Mouse (Mus musculus) lung, postnatal 4 days (tissue): ENCODE data around the gene Kif28.
A peak's percentile ranks its signal among the peaks of the same experiment; 100 is the strongest.
"Not testable (repeated sequence)": the region's sequence is repeated elsewhere in the genome, so short reads cannot be mapped to it uniquely, and the experiment has no call there.

Source experiments
- DNase-seq, 2 experiments: peaks; one replicate each; pipeline ENCODE4 v3.0.0; 2021

Kif28 gene

DNA sequence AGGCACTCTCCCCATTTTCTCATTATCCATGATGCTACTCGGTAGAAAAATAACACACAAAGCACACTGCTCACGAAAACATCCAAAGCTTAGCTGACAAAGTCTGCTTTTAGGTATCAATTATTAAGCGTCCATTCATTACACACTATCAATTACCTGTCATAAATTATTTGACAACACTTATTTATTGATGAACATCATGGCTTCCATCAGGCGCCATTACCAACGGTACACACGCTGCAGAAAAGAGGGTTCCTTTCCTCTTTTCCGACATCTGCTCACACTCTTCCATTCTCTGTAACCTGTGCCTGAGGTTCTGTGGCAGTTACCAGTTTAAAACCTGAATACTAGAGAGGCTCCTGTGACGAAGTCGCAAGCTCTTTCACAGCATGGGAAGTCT lies at the start of gene Kif28:
Gene Kif28 (minus strand): TSS at position 101 of the 400 bp plus-strand sequence.
- no peak for DNase-seq

DNA sequence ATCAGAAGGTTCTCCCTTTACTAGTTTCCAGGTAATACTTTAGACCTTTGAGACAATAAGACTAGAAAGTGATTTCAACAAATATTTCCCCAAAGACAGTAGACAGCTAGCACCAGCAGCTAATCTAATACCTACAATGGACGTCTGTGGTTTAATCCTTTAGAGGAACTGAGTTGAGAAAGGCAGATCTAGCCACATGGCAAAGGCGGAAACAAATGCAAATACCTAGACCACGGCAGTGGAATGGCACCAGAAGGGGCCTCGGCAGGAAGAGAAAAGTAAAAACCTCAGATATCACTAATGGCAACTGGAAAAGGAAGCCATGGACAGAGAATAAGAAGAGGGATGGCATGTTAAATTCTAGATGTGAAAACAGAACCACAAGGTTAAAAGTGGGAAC lies 42.2 kb upstream of the Kif28 start:
- no peak for DNase-seq

DNA sequence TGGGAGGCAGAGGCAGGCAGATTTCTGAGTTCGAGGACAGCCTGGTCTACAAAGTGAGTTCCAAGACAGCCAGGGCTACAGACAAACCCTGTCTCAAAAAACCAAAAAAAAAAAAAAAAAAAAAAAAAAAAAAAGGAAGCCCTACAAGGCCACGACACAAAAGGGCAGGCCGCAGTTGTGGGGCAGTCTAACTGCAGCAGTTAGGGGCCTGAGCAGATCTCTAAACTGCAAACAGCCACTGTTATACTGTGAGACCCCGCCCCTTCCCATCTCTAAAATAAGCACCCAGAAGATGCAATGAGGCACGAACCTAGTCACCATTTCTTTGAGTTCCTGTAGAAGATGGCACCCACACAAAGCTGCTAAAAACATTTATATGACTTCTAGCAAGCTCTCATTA lies 40.4 kb upstream of the Kif28 start:
- no peak for DNase-seq

DNA sequence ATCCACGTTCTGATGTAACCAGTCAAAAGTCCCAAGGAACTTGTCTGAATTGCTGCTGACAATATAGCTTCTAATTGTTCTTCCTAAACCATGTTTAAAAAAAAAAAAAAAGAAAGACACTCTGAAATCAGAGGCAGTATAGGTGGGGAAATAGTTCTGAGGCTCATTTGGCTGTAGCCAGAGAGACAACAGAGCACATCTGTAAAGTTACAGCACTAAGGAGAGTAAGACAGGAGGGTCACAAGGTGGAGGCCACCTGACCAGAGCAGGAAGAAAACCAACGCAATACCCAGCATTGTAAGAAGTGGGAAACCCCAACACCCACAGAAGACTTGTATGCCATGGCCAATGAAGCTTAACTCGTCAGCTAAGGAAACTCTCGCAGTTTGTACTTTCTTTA lies 39.0 kb upstream of the Kif28 start:
- DNase-seq: no peak

DNA sequence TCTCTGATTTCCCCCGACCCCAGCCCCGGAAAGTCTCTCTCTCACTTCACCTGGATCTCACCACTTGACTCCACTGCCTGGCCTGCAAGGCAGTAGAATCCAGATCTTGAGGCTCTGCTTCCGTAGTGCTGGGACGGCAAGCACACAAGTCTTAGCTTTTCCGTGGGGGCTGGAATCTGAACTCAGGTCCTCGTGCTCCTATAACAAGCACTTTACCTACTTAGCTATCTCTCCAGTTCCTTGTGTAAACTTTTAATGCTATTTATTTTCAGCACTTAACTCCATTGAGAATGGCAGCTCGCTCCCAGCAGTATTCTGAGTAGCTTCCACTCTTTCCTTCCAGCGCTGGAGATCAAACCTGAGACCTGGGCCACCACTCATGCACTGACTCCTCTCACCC lies 31.8 kb upstream of the Kif28 start:
- DNase-seq: peak in 1 of 2 experiments; percentile 25

DNA sequence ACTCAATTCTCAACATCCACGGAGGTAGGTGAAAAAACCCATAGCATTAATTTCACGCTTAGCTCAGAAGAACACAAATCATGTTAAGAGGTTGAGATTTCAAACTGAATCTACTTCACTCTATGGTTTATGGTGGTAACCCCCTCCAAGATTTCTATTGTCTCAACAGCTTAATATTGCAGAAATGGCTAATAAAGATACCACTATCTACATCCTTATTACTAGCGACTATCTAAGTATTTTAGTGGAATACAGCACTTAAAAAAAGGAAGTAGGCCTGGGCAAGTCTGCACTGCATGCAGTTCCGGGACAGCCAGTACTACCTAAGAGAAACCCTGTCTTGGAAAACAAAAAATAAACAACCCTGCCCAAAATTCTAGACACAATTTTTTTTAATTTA lies 15.5 kb upstream of the Kif28 start:
- no peak for DNase-seq

DNA sequence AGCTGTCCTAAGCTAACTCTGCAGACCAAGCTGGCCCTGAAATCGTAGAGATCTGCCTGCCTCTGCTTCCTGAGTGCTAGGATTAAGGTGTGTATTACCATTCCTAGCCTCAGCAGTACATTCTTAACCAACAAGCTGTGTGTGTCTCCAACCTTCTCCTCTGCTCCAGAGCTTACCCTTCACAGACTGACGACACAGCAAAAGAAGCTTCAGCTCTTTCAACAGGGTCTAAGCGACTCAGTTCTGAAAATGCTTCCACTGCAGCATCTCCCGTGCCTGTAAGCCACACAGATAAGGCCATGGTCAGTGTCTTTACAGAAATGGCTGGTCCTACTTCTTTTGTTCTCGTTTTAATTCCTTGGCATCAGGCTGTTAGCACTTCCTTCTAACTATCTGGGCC lies 15.0 kb upstream of the Kif28 start:
- no peak for DNase-seq

DNA sequence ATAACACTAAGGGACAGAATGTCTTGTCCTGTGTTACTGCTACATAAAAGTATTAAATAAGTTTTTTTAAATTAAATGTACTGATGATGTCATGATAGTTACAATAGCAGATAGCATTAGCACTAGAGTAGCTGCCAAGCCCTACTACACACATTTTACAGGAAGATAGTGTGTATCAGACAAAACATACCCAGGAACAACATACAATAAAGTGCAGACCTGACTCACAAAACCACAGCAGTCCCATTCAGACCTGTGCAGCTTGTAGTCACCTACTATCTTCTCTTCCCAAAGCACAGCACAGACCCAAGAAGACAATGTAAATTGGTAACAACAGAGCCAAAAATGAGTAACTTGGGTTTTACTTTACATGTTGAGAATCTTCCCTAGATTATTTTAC lies 11.4 kb upstream of the Kif28 start:
- DNase-seq: no peak

DNA sequence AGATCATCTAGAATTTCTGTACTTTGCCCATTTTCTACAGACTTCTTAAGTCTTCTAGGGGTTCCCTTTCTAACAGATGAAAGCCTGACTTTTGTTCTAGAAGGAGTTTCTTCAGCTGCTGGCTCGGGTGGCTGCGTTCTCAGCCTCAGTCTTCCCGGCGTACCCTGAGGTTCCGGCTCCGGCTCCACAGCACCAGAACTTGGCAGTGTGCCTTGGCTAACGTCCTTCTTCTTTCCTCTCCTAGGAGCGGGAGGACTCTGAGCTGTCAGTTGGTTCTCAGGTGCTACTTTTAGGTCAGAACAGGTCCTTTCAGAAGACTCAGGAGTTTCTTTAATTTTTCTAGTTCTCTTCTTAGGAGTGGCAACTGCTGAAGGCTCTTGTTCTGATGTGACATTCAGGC lies 7.9 kb upstream of the Kif28 start:
- DNase-seq: no peak

DNA sequence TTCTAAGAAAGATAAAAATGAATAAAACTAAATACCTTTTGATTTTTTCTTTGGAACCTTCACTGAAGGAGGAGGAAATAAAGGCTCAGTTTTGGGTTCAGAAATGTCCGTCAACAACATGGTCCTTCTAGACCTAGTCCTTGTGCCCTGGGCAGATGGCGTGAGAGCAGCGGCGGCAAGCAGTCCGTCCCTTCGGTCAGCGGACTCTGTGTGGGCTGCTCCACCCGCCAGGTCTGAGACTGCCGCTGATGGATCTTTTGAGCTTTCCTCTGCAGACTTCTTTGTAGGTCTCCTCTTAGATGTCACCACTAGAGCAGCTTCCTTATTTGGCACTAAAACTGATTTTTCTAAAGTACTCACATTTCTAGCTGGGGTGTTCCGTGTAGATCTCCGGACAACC lies 7.2 kb upstream of the Kif28 start:
- no peak for DNase-seq

DNA sequence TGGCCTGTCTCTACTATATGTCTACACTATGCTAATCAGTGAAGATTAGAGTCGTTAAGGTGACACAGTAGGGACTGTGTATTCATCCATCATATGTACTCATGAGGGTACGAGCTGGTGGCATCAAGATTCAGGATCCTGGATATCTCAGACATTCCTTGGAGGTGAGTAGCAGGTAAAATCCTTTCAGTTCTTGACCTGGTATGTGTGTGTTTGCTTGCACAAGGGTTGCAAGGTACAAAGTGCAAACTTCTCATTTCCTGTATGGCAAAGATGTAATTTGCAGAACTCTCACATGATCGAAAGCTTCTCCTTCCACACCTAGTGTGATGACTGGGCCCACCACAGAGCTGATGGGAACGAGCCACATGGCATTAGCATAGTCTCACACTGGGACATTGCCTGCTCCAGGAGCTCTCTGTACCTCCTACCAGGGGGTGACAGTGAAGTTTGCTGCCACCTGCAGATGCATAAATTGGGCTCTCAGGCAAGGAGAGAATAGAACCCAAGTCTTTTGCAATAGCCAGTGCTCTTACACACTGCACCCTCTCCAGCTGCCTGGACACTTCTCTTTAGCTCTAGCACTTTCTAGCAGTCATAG lies 1.4 kb downstream of the Kif28 start:
- DNase-seq: no peak

DNA sequence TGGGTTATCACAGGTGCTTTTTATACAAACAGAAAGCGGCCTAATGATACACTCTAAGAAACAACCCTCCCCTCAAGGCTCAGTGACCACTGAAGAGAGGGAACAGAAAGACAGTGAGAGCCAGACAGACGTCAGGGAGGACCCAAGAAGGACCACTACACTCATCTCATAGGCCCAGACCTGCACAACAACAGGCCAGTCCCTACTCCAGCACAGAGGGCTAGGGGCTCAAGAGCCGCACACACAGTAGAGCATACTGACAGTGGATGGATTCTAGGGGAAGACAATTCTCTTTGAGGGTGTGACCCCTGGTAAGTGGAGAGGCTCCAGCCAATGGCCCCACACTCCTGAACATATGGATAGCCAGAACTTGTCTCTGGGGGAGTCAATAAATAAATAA lies 8.6 kb downstream of the Kif28 start:
- no peak for DNase-seq

DNA sequence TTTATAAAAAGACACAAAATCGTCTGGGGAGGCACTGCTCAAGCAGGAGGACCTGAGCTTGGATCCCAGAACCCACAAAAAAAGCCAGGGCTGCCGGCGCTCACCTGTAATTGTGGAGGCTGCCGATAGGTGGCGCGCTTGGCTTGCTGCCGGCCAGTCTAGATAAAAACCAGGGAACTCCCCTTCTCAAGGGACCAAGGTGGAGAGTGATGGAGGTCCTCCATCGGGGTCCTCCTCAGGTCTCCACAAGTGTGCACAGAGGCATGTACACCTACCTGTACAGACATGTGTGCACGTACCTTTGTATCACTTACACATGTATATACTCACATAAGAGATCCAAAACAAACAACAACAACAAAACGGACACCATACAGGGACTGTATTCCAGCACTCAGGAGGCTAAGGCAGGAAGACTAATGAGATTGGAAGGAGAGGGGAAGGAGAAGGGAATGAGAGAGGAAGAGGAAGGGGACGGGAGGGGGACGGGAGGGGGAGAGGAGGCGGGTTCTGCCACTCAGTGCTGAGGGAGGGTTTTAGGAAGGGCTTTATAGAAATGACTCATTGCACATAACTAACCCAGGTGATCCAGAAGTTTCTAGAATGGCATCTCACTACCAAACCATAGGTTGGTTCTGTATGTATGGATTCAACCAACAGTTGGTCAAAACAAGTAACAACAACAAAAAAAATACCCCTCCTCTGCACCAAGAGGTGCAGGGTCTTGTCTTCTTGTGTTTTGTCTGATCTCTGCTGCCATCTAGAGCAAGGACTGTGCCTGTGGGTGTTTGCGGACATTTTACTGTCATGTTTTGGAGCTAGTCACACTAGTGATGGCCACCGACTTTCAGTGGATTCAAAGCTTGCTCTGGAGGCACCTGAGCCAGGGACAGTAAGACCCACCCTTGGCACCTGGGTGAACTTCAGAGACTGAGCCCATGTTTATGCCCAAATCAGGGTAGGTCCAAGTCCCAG lies 10.3 kb downstream of the Kif28 start:
- DNase-seq: peak; percentile 62 to 77

DNA sequence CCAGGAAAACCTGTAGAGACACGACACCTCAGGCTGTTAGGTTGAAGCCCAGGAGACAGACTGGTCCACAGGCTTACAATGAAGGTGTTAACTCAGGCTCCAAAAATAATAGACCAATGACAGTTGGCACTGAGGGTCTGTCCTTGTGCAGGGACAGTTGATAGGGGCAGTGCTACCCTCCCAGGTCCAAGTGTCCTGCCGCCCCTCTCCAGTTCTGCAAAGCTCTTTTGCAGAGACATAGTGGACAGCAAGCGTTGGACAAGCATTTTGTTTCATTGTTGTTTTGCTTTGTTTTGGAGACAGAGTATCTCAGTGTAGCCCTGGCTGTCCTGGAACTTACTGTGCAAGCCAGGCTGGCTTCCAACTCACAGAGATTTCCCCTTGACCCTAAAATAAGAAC lies 13.7 kb downstream of the Kif28 start:
- DNase-seq: peak in 1 of 2 experiments; percentile 3

DNA sequence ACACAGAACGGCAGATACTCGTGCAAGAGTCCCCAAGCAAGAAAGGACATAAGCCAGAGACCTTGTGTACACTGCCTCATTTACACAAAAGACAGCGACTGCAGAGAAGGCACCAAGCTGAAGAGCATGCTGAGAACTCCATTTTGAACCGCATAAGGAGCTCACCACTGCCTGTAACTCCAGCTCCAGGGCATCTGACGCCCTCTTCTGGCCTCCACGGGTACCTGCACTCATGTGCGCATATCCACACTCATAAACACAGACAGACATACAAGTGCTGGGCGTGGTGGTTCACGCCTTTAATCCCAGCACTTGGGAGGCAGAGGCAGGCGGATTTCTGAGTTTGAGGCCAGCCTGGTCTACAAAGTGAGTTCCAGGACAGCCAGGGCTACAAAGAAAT lies 16.4 kb downstream of the Kif28 start:
- no peak for DNase-seq

DNA sequence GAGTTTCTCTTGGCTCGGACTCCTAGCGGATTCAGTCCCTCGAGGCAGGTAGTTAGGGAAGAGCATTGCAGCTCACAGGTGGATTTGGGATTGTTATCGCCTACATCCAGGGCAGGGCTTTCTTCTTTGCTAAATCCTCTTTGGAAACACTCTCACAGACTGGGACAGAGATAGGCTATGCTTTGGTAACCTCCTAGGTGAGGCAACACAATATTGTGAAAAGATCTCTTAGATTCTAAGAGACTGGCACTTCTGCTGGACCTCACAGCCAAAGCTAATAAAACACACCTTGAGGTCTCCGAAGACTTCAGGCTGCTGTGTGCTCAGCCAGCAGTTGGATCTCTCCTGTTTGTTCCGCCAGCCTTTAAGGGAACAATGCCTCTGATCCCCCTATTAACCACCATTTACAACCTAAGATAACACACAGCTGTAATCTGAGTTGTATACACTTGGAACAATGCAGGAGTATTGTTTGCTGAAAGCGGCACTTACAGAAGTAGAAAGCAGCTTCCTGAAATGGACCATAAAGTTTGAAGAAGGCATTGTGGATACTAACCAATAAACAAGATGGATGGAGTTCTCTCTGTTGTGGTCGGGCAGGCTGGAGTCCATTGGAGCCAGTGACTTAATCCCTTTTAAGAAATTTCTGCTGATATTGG lies 22.1 kb downstream of the Kif28 start:
- DNase-seq: no peak

DNA sequence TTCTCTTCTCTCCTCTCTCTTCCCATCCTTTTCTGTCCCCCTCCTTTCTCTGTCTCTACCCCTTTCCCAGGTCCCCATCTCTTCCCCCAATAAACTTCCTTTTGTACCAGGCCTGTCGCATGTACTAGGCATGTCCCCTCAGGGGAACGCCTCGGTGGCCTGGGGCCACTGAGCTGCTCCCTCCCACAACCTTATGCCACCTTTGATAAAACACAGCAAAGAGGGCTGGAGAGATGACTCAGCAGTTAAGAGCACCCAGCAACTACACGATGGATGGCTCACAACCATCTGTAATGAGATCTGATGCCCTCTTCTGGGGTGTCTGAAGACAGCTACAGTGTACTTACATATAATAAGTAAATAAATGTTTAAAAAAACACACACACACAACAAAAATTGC lies 29.3 kb downstream of the Kif28 start:
- DNase-seq: no peak

DNA sequence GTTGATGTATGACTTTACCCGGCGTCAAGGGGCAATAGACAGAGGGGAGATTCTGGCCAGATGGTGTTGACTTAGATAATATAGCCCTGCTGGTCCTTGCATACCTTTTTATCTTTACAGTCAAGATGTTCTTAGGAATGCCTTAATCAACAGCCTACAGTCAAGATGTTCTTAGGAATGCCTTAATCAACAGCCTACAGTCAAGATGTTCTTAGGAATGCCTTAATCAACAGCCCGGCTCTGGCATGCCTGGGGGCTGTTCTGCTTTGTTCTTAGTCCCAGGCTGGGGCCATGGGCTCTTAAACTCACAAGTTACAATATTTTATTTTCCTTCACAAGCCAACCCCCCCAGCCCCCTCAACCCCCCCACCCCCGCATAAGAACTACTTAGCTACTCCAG lies 29.8 kb downstream of the Kif28 start:
- not testable (repeated sequence) for DNase-seq

DNA sequence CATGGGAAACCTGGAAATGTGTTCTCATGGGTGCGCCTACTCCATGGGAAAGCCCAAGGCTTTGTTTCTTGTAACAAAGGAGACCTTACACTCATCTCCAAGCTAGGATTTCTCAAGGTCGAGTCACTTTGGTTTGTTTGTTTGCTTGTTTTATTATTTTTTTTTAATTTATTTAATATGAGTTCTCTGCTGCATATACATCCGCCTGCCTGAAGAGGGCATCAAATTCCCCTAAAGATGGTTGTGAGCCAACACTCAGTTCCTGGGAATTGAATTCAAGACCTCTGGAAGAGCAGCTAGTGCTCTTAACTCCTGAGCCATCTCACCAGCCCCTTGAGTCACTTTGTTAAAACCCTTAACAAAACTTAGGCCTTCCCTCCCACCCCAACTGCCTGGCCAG lies 31.7 kb downstream of the Kif28 start:
- no peak for DNase-seq

DNA sequence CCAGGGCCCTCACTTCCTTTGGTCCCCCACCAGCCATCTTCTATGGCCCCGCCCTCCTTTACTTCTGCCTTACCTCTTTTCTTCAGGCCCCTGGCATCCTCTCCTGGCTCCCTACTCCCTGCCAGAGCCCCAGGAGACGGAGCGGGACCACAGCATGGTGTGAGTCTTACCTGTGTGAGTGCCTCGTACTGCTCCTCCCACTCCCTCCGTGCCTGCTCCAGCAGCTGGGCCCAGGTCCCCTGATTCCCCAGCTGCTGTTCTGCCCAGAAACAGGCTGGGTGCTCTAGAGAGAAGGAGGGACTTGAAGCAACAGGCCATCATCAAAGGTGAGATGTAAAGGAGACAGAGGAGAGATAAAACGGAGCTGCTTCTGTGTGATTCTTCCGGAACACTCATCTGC lies 32.4 kb downstream of the Kif28 start:
- DNase-seq: no peak

DNA sequence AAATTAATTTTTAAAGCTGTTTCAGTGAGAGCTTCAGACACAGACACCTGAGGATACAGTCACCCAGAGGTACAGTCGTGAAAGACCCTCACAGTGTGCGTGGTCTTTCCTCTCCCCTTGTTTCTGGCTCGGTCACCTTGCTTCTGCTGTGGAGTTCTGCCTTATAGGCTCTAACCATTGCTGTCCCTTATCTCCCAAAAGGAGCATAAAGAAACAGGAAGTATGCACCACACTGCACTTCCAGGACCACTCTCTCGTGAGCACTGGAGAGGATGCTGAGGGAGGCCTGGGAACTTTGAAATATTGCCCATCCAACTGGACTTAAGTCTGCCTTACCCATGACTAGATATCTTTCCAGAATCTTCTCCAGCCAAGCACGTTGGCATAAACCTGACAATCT lies 34.3 kb downstream of the Kif28 start:
- no peak for DNase-seq

DNA sequence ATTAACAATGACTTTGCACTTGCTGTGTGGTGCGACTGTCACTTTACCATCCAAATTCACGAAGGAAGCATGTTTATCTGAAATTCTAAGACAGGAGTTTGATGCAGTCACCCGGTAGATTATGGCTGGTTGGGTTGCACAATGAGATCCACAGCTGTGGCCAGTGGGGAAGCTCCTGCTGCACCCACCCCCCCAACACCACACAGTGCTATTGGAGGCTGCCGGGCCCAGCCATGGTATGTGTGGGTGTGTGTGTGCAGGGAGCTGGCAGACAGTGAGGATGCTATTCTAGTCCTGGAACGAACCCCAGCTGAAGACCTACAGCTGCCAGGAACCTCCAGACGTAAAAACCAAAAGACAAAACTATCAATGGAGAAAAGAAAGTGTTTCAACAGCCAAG lies 35.7 kb downstream of the Kif28 start:
- peak; percentile 35 to 75 for DNase-seq

DNA sequence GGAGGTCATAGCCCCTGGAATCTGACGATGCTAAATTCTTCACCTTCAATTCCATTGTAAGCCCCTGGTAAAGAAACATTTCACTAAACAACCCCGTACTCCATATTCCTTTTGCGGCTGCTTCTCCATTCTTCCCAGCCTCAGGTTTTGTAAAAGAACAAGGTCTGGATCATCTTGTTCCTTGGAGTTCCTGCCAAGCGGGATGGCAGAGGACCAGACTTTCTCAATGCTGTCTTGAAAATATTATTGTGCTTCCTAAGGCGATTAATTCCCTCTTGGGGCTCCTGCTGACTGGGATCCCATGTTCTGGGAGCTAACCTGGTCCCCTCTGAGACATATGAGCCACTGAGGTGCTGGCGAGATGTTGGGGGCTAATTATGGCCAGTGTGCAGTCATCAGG lies 39.9 kb downstream of the Kif28 start:
- DNase-seq: no peak

DNA sequence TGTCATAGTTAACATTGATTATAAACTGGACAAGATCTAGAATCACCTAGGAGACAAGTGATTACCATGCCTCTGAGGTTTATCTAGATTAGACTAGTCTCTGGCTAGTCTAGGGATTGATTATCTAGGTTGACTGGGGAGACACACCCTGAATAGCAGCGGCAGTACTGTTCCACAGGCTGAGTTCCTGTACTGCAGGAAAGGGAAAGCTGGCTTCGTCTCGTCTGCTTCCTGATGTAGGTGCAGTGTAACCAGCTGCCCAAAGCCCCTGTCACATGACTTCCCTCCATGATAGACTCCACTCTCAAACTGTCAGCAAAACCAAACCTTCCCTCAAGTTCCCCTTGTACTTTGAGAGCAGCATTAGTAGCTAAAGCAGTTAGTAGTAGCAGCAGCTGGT lies 40.9 kb downstream of the Kif28 start:
- no peak for DNase-seq
